Mouse (Mus musculus) liver, postnatal 0 days (tissue): Measurements from ENCODE around the gene Bdnf.

Source experiments
- CTCF ChIP-seq: sonication (generic); IDR thresholded peaks from 2 replicates; pipeline ENCODE4 v1.5.1; 2016; ENCODE audit warnings: antibody characterized with exemption, low read depth
- EP300 ChIP-seq: IDR thresholded peaks from 2 replicates; pipeline ENCODE4 v1.6.1; 2016; ENCODE audit warnings: antibody characterized with exemption, low read depth, mild to moderate bottlenecking

DNA sequence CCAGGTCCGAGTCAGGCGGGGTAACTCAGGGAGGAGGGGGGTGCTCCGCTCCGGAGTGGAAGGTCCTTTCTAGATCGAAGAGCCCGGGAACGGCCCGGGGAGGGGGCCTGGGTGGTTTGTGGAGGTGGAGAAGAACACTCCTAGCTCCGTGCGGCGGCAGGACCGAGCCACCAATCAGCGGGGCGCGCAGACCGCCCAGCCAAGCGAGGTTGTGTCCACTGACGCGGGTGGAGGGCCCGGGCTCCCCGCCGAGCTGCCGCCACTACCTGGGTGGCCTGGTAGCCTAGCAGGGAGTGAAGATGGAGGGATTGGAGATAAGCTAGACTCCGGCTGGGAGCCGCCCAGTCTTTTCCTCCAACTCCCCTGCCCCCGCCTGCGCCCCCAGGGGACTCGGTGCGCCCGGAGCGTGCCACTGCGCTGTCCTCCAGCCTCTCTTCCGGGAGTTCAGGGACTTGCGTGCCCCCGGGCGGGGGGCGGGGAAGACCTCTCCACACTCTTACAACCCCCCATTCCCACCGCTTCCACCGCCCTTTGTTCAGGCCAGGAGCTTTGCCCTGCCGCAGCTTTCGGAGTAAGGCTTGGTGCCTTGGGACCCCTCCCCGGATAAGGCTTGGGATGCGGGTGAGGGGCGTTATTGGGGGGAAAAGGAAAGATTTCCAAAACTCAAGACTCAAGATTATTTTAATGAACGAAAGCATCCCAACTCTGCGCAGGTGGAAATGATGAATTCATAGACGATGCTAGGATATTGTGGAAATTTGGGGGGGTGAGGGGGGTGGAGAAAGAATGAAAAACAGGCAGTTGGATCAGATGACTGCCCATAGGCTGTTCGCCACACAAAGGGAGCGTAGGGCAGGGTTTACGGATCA, 3.0 kb downstream of the Bdnf start:
- TF ChIP-seq CTCF: no peak
- TF ChIP-seq EP300: no peak
